In genomic region chr13:98912602-98913001, GRCm38 (mm10) we compare ENCODE assay signal across 11 mouse cellular contexts. TPM values are rescaled to one million over a fixed set of nuclear protein-coding genes. Genes with fewer than 3 reads are reported as not detected.
DNase-seq lines count a peak whose midpoint lies in the region; ATAC-seq and TF ChIP-seq lines count a peak whose summit lies in the region.
"Had no signal": no experiment of that assay in that cellular context is flagged by ENCODE, and none has a peak within 500 bp of the region (broad histone marks: within the 10 kb centered on the region; RNA-seq: fewer than 3 reads in every experiment).

No protein-coding gene starts in this region.

- peak overlapping the region; percentile 64 for H3K27ac ChIP-seq in gastrocnemius, adult 2 months
- H3K27ac ChIP-seq in forebrain, postnatal 0 days (ENCODE audit: low read depth, low read length), result no peak overlapping the region

- H3K27me3 ChIP-seq in forebrain, postnatal 0 days (ENCODE audit: insufficient read depth, low read length), result no peaks in the 10 kb centered on the region
- H3K27me3 ChIP-seq: midbrain, embryonic 12.5 days had no signal

- peaks cover 41% of the 10 kb centered on the region for H3K4me1 ChIP-seq in forebrain, postnatal 0 days (ENCODE audit: insufficient read depth)

- DNase-seq in gastrocnemius, adult 2 months, result no peak
- no peak for DNase-seq in gastrocnemius, postnatal 10 days
- DNase-seq in 416B (ENCODE audit: low read depth), result peak; percentile 89
- DNase-seq in forebrain, postnatal 0 days, result no peak
- no peak for DNase-seq in testis, postnatal 14 days (ENCODE audit: low spot score)
- no peak for DNase-seq in gastrocnemius, postnatal 14 days
- DNase-seq: adrenal gland, adult 8-10 months had no signal

- H3K4me3 ChIP-seq in gastrocnemius, adult 2 months, result no peak overlapping the region
- H3K4me3 ChIP-seq in forebrain, postnatal 0 days (ENCODE audit: low read depth, low read length), result no peak overlapping the region
- H3K4me3 ChIP-seq: midbrain, embryonic 12.5 days had no signal

- no peak overlapping the region for H3K4me2 ChIP-seq in forebrain, postnatal 0 days (ENCODE audit: low read depth)
- H3K4me2 ChIP-seq: midbrain, embryonic 12.5 days had no signal

- TF ChIP-seq CTCF in gastrocnemius, adult 2 months (IDR thresholded peaks at IDR 0.05), result no peak
- TF ChIP-seq CTCF in forebrain, postnatal 0 days (IDR thresholded peaks at IDR 0.05; ENCODE audit: low read depth), result no peak

- 70% methylated on average over 8 of the region's 8 CpGs for WGBS in forebrain, postnatal 0 days

- H3K36me3 ChIP-seq in forebrain, postnatal 0 days (ENCODE audit: insufficient read depth), result no peaks in the 10 kb centered on the region
- H3K36me3 ChIP-seq: midbrain, embryonic 12.5 days had no signal

- no peak overlapping the region for H3K9ac ChIP-seq in forebrain, postnatal 0 days

- ATAC-seq in erythroblast, adult 5-6 weeks (replicated peaks; ENCODE audit: low FRiP score, poor library complexity, severe bottlenecking), result peak; percentile 75
- ATAC-seq in megakaryocyte, adult 5-6 weeks (ENCODE audit: poor library complexity, severe bottlenecking), result peak; percentile 99
- no peak for ATAC-seq in forebrain, postnatal 0 days
- ATAC-seq: forebrain, embryonic 14.5 days had no signal

- H3K9me3 ChIP-seq in forebrain, postnatal 0 days (ENCODE audit: low read length), result no peaks in the 10 kb centered on the region
- H3K9me3 ChIP-seq: midbrain, embryonic 12.5 days had no signal

- intact Hi-C loops in gastrocnemius, adult 2 months (cut with DNase I), result no loop called here
- intact Hi-C loops in gastrocnemius, postnatal 14 days (cut with DNase I; ENCODE audit: low total_unique reads), result no loop called here

RNA-seq across cellular contexts. Expression of gene Tnpo1, which starts 13.6 kb away (rescaled TPM):
- 10 to 100 TPM; 32.2 to 39.3 TPM for total RNA-seq in gastrocnemius, adult 2 months (2021)
- total RNA-seq in gastrocnemius, postnatal 10 days (2021), result 10 to 100 TPM; 58.2 to 70.9 TPM
- 52.5 and 54.4 TPM in 2 replicates for total RNA-seq in erythroblast, adult 5-6 weeks (2015; ENCODE audit: low replicate concordance)
- 54.3 and 70.1 TPM in 2 replicates for total RNA-seq in erythroblast, adult 5-6 weeks (2017; ENCODE audit: low replicate concordance)
- total RNA-seq in megakaryocyte, adult 5-6 weeks (2015), result 81.2 and 94.3 TPM in 2 replicates
- total RNA-seq in megakaryocyte, adult 5-6 weeks (2017), result 87.9 and 89.8 TPM in 2 replicates
- 70.6 and 73.5 TPM in 2 replicates for total RNA-seq in forebrain, postnatal 0 days (2014; rRNA removed)
- polyA plus RNA-seq in forebrain, postnatal 0 days (2015; fragmentation: Nextera tagmentation; extraction: Ambion mirVana), result 15.1 and 16.2 TPM in 2 replicates
- 10 to 100 TPM; 46.9 to 47.0 TPM for total RNA-seq in gastrocnemius, postnatal 14 days (2021)
